Mouse (Mus musculus) embryo, embryonic 9.5 days (tissue): ENCODE results near the gene Gm10944.
A peak's percentile ranks its signal among the peaks of the same experiment; 100 is the strongest.

Experiments
- DNase-seq: peaks from one replicate; pipeline ENCODE4 v3.0.0-alpha.2; 2017; ENCODE audit errors: extremely low spot score

Gene Gm10944

DNA sequence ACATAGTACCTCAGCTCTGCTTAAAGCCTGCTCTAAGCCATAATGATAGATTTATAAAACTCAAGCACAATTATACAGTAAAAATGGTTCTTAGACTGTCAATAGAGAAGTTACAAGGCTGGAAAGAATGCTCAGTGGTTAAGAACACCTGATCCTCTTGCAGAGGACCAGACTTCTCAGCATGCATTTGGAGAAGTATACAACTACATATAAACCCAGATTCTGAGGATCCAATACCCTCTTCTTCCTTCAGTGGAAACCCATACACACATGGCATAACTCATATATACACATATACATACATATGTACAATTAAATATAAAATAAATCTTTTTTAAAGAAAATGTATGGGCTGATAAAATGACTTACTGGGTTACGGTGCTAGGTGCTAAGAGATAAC lies at the start of gene Gm10944:
TSS of gene Gm10944 (plus strand) at position 301 of the 400 bp plus-strand sequence.
- DNase-seq, result no peak

DNA sequence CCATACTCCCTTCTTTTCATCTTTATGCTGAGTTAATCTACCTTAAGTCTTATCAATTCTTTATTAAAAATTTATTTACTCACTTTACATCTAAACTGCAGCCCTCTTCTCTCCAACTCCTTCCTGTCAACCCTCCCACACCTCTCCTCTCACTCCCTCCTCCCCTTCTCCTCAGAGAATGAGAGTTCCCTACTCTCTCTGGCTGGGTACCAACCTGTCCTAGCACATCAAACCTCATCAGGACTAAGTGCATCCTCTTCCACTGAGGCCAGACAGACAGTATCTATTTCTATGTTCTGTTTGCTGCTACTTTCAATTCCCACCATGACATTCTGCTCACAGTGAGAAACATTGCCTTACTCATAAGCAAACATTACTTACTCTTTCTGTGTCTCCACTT lies 25.2 kb upstream of the Gm10944 start:
- DNase-seq, result no peak

DNA sequence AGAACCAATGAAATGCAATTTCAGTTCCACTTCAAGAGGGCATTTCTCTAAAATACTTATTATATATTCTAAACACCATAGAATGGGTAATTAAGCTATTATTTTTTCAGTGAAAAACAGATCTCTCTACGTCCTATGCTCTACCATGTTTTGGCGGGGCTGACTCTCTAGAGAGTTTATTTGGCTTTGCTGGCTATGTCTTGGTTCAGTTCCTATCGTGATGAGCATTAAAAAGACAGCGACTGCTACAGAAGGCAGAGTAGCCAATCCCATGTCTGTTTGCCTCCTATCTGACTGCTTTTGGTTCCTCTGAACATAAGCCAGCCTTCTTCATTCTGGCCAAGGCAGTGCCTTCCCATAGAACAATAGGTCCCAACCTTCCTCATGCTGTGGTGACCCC lies 24.5 kb upstream of the Gm10944 start:
- no peak for DNase-seq

DNA sequence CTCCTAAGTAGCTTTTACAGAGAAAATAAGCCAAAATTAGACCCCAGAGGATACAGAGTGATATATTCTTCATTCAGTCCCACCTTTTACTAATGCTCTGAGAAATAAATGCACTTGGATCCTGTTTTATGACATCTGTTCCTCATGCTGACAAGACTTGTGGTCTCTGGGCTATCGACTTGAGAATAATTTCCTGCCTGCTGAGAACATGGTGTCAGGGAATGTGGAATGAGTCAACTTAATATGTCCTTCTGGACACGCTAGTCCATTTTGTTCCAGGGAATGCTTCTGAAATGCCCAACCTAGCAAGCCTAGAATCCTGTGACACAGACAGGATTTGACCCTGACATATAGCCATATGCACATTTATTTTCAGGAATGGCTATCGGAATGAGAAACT lies 22.0 kb upstream of the Gm10944 start:
- DNase-seq, result no peak

DNA sequence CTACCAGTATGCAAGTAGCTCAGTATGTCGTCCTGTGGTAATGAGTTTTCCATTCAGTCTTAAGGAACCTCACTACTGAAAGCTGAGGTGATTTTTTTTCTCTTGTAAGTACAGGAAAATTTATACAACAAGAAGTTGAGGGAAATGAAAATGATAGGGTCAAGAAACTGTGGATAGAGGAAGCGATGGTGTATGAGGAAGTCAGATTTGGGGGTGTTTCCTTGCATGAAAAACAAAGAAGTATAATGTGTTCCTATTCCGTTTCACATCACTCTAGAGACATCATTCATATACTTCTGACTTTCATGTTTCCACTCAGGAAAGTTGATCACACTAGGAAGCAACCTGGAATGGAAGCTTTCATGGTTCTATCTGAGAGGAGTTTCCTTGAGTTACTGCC lies 21.2 kb upstream of the Gm10944 start:
- no peak for DNase-seq

DNA sequence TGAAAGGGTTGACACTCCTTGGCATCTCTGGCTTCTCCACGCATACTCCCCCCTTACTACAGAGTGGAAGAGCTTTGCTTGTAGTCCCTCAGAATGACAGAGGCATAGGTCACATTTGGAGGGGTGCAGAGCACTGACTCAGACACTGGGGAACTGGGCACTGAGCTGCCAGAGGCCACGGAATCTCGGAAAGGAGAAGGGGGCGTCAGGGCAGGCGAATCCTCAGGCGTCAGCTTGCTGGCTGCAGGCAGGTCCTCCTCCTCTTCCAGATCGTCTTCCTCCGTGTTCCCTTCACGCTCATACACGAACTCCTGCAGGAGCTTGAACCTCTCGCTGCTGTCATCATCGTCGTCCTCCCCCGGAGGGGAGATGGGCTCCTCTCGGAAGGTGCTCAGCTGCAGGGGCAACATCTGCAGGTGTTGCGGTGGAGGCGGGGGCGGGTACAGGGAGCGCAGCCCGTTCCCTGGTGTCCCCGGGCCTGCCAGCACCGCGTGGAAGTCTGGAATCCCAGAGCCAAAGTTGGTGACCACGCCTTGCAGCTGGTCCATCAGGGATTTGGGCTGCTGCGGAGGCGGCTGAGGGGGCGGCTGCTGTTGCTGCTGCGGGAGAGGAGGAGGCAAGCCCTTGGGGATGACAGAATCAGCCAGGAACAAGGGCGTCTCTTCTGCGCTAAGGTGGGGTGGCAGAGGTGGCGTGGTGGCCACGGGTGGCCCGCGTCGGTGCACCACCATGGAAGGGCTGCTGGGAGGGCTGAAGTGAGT lies 7.9 kb downstream of the Gm10944 start:
- DNase-seq, result peak; percentile 38

DNA sequence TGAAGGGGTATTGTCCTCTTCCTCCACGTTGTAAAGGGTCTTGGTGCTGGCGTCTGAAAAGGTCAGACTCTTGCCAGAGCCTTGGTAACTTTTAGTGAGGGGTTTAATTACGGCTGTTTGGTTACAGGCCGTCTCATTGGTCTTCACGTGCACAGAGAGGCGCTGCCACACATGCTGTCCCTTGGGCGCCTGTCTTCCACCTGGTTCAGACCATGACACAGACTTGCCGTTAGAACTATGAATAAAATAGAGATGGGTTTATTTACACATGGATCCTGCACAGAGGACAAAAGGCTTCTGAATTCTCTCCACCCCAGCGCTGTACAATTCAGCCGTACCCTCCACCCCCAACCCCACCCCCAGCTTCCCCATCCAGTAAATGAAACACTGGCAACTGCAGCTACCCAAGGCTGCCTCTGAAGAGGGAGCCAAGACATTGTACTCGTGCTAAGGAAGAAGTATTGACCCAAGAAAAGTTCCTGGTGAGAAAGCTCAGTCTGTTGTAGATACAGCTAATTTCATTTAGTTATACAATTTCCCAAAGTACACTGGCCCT lies 8.6 kb downstream of the Gm10944 start:
- DNase-seq, result no peak

DNA sequence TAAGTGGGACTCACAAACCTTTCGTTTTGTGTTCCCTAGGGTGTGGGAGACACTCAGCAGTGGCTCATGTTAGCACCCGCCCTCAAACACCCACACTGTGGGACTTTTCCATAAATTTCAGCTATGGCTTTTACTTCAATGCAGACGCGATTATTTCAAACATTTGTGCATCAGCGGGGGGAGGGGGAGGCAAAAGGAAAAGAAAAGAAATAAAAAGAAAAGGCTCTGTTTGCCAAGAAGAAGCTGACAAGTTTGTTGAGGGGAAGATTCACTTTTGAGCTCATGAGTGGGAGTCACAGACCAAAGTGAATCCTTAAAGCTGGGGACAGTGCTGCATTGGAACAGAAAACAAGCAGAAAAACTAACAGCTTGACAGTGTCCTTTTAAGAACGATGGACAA lies 16.3 kb downstream of the Gm10944 start:
- DNase-seq, result no peak

DNA sequence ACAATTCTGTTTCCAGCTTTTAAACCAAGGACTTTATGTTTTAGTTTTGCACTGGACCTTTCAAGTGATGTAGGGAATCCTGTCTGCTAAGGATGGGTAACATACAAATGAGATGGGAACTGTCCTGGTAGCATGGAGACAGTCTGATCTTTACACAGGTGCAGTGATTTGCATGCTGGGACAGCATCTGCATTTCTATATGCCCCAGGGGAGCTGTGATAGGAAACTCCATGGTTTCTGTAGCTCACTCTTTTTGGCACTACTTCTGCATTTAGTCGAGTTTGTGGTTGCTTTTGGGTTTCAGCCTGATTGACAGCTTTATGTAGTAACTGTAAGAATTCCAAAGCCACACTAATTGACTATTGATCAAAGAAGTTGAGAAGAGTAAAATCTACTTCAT lies 19.8 kb downstream of the Gm10944 start:
- no peak for DNase-seq

DNA sequence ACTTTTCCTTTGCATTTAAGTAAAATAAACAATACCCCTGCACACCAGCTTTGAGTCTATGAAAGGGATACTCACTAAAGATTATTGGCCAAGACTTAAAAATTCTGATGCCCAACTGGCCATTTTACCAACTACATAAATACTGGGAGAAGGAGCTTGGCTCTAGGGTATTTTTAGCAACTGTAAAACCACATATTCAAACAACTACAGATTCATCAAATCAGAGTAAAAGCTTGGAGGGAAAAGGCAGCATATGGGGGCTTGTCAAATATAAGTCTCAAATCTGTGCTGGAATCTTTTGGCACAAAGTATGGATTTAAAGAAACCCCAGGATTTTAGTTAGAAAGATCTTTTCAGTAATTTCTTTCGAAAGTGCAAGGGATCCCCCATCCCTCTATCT lies 20.2 kb downstream of the Gm10944 start:
- no peak for DNase-seq

DNA sequence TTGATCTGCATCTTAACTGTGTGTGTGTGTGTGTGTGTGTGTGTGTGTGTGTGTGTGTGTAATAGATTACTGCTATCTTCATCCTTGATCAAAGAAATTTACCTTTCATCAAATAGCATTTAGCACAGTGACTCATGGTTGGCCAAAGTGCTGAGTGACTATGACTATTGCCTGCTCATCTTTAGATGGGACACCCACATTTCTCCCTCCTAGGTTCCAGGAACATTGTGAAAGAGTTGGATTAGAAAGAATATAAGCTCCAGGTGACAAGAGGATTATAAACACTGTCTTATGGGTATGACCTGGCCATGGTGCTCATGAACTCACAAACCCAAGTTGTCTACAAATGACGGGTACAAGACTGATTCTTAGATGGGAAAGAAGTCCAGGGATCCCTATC lies 26.9 kb downstream of the Gm10944 start:
- no peak for DNase-seq

DNA sequence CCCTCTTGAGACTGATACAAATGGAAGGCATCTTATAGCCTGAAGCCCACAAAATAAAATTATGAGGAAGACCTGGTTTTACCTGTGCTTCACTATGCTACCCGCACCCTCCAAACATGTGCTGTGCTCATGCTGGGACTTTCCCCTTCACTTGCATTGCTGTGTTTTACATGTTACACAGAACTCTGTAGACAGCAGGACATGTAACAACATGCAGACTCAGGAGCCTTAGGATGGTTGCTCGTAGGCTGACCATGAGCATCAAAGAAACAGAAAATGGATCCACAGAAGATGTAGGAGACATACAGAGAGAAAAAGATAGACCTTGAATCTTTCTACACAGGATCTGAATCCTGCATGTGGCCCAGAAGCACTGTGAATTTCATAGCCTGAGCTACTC lies 29.2 kb downstream of the Gm10944 start:
- DNase-seq, result no peak

DNA sequence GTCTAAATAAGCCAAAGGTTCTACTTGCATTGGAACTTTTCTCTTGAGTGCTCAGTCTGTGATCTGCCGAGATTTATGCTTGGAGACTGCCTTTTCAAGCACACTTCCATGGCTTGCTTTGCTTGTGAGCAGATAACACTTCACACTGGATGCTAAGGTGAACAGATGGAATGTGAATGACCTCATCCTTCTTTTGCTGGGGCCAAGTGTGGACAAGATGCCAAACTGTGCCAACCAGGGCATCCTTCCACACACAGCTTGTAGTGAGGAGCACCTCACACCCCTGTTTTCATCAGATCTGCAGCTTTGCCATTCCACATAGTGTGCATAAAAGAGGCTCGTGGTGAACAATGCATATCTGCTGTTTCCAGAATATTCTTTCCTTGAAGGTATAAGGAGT lies 29.7 kb downstream of the Gm10944 start:
- DNase-seq, result no peak

DNA sequence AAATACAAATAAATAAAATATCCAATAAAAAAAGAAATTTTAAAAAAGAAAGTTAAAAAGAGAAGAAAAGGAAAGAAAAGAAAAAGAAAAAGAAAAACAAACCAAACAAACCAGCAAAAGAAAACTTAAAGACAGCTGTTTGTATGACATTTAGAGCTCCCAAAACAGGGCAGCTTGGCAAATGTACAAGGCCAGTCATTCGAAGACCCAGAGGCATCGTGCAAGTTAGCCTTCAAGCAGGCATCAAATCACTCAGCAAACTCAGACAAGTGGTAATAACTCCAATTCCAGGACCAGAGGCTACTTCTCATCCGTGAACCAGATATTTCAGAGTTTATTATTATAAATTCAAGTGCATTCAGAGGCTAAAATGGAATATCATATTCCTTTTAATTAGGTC lies 45.4 kb downstream of the Gm10944 start:
- DNase-seq, result no peak
